Mouse (Mus musculus): ENCODE measurements around the gene Abcc10. TPM values are rescaled to one million over a fixed set of nuclear protein-coding genes. Genes with fewer than 3 reads are reported as not detected.

Gene Abcc10
- total and polyA plus RNA-seq, 3 experiments: 1.1 to 4.1 (median 3.8) TPM

DNA sequence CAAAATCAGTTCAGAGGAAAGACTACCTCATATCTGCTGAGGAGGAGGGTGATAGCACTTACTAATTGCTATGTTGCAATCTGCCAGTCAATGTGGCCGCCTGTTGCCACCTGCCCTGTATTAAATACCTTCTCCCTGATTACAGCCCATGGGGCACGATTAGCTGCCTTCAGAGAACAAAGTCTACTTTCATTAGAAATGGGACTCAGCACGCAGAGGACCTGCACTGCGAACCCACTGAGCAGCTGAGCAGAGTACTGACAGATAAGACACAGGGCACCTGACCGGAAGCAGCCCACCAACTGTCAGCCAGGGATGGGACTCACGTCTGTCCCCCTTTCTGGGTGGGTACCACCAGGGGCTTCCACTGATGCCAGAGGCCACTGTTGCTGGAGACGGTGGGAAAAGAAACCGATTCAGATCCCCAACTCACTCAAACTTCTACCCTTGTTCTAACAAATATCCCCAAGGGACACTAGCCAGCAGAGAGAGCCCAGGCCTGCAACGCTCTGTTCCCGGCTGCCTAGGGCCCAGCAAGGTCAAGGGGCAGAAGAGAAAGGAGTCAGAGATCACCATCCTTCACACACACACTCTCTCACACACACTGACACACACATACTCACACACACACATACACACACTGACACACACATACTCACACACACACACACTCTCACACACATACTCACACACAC lies 60.0 kb downstream of the Abcc10 start:
- Histone ChIP-seq H3K36me3 (replicated peaks in 1 of 2; ENCODE audit: control insufficient read depth in 1 of 2, insufficient read depth in 1 of 2, low read length in 1 of 2) (peaks cover 57 to 98% of the 10 kb centered on the region in 2 experiments), H3K27me3 (replicated peaks) (no peaks in the 10 kb centered on the region), H3K9ac (ENCODE audit: insufficient read depth, low read depth) (no peak overlapping the region), H3K9me3 (replicated peaks; ENCODE audit: low read length) (no peaks in the 10 kb centered on the region), H3K4me1 (ENCODE audit: control insufficient read depth in 1 of 2, insufficient read depth in 2 of 2) (peaks cover 0 to 2% of the 10 kb centered on the region in 2 experiments; a peak in 1 of 4 replicates), H3K4me2 (ENCODE audit: insufficient read depth, low read depth, poor library complexity, severe bottlenecking) (no peak overlapping the region), H3K27ac (ENCODE audit: insufficient read depth, low read depth) (no peak overlapping the region), H3K4me3 (replicated peaks in 1 of 3; ENCODE audit: low read depth in 2 of 3, low read length in 2 of 3, poor library complexity in 1 of 3) (no peak overlapping the region), H3K79me2 (replicated peaks; ENCODE audit: control insufficient read depth, extremely low read depth, insufficient read depth, poor library complexity, severe bottlenecking) (no peaks in the 10 kb centered on the region)
- no peak for DNase-seq (ENCODE audit: extremely low read depth)
- in situ Hi-C loops (cut with MboI; ENCODE audit: low pct_ligation_motif_present, low pct_unique_long_range_greater_than_20kb, low sequenced_read_pairs): loop anchor here (5.0 kb wide), 1 partner anchor 119 kb away; no protein-coding TSS in a partner anchor
- dilution Hi-C loops (cut with MboI; ENCODE audit: extremely low pct_ligation_motif_present, extremely low pct_unique_long_range_greater_than_20kb, low sequenced_read_pairs): no loop called here
- no peak for TF ChIP-seq HCFC1 (IDR thresholded peaks at IDR 0.05; ENCODE audit: low read depth, low read length)
- TF ChIP-seq SIN3A (IDR thresholded peaks at IDR 0.05; ENCODE audit: low read length): no peak
- TF ChIP-seq MAFK (IDR thresholded peaks at IDR 0.05; ENCODE audit: insufficient replicate concordance, low read length): no peak
- no peak for TF ChIP-seq CHD1 (IDR thresholded peaks at IDR 0.05; ENCODE audit: low read depth, low read length)
- TF ChIP-seq JUN (IDR thresholded peaks at IDR 0.05; ENCODE audit: insufficient read depth, low read depth, low read length): no peak
- TF ChIP-seq POLR2AphosphoS2 (IDR thresholded peaks at IDR 0.05; ENCODE audit: low read depth, low read length): no peak
- TF ChIP-seq MAX (IDR thresholded peaks at IDR 0.05; ENCODE audit: low read length): no peak
- no peak for TF ChIP-seq POLR2A (IDR thresholded peaks at IDR 0.05; ENCODE audit: low read depth, low read length)
- no peak for TF ChIP-seq TBP (conservative IDR thresholded peaks at IDR 0.05; ENCODE audit: low read depth, low read length)
- no peak for TF ChIP-seq ELF1 (IDR thresholded peaks at IDR 0.05; ENCODE audit: low read depth, low read length)
- TF ChIP-seq BHLHE40 (IDR thresholded peaks at IDR 0.05; ENCODE audit: low read depth, low read length): no peak
- TF ChIP-seq UBTF (IDR thresholded peaks at IDR 0.05; ENCODE audit: low read depth, low read length): no peak
- TF ChIP-seq GABPA (IDR thresholded peaks at IDR 0.05; ENCODE audit: insufficient replicate concordance, low read depth, low read length): no peak
- no peak for TF ChIP-seq USF1 (IDR thresholded peaks at IDR 0.05; ENCODE audit: low read depth, low read length)
- no peak for TF ChIP-seq CTCF (conservative IDR thresholded peaks at IDR 0.05 in 1 of 2, IDR thresholded peaks at IDR 0.05 in 1 of 2; ENCODE audit: low read depth in 2 of 2, low read length in 2 of 2)
- TF ChIP-seq PAX5 (IDR thresholded peaks at IDR 0.05; ENCODE audit: low read length): no peak
- no peak for TF ChIP-seq NRF1 (IDR thresholded peaks at IDR 0.05; ENCODE audit: low read depth, low read length)

DNA sequence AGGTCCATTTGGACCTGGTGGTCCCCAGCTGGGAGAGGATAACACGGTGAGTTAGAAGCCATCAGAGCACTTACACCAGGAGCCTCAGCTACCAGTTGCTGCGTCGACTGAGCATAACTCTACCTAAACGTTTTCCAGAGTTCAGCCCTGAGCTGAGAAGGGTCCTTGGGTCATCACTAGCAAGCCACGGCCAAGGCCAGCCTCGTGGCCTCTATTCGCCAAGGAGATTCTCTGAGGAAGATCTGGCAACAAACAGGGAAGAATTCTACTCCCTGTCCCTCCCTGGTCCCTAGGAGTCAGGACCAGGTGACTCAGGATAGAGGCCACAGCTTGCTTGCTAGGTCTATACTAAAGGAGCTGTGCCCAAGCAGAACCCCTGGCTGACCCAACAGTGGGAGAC lies 60.6 kb downstream of the Abcc10 start:
- H3K9ac ChIP-seq (ENCODE audit: insufficient read depth, low read depth): no peak overlapping the region
- no peak overlapping the region for H3K27ac ChIP-seq (ENCODE audit: insufficient read depth, low read depth)
- dilution Hi-C loops (cut with MboI; ENCODE audit: extremely low pct_ligation_motif_present, extremely low pct_unique_long_range_greater_than_20kb, low sequenced_read_pairs) (no loop called here), in situ Hi-C loops (cut with MboI; ENCODE audit: low pct_ligation_motif_present, low pct_unique_long_range_greater_than_20kb, low sequenced_read_pairs) (loop anchor here (5.0 kb wide), 1 partner anchor 120 kb away; no protein-coding TSS in a partner anchor)
- H3K27me3 ChIP-seq (replicated peaks): no peaks in the 10 kb centered on the region
- H3K4me1 ChIP-seq (ENCODE audit: control insufficient read depth in 1 of 2, insufficient read depth in 2 of 2): peaks cover 0 to 2% of the 10 kb centered on the region in 2 experiments; a peak in 1 of 4 replicates
- no peaks in the 10 kb centered on the region for H3K9me3 ChIP-seq (replicated peaks; ENCODE audit: low read length)
- H3K79me2 ChIP-seq (replicated peaks; ENCODE audit: control insufficient read depth, extremely low read depth, insufficient read depth, poor library complexity, severe bottlenecking): no peaks in the 10 kb centered on the region
- peaks cover 63 to 98% of the 10 kb centered on the region in 2 experiments for H3K36me3 ChIP-seq (replicated peaks in 1 of 2; ENCODE audit: control insufficient read depth in 1 of 2, insufficient read depth in 1 of 2, low read length in 1 of 2)
- no peak overlapping the region for H3K4me2 ChIP-seq (ENCODE audit: insufficient read depth, low read depth, poor library complexity, severe bottlenecking)
- H3K4me3 ChIP-seq (replicated peaks in 1 of 3; ENCODE audit: low read depth in 2 of 3, low read length in 2 of 3, poor library complexity in 1 of 3): no peak overlapping the region
- TF ChIP-seq TCF12 (IDR thresholded peaks at IDR 0.05; ENCODE audit: low read depth, low read length) (no peak), E2F4 (IDR thresholded peaks at IDR 0.05; ENCODE audit: insufficient replicate concordance, low read depth, low read length) (no peak), NELFE (IDR thresholded peaks at IDR 0.05; ENCODE audit: low read depth, low read length) (no peak), ETS1 (conservative IDR thresholded peaks at IDR 0.05; ENCODE audit: low read depth, low read length) (no peak), CHD1 (IDR thresholded peaks at IDR 0.05; ENCODE audit: low read depth, low read length) (no peak), SIN3A (IDR thresholded peaks at IDR 0.05; ENCODE audit: low read length) (no peak), POLR2A (IDR thresholded peaks at IDR 0.05; ENCODE audit: low read depth, low read length) (no peak), PAX5 (IDR thresholded peaks at IDR 0.05; ENCODE audit: low read length) (no peak), JUND (conservative IDR thresholded peaks at IDR 0.05; ENCODE audit: low read depth, low read length) (no peak), JUN (IDR thresholded peaks at IDR 0.05; ENCODE audit: insufficient read depth, low read depth, low read length) (no peak), MEF2A (IDR thresholded peaks at IDR 0.05; ENCODE audit: borderline replicate concordance, low read depth, low read length) (no peak)
- no peak for DNase-seq (ENCODE audit: extremely low read depth)

All from CH12.LX (cell line).